Mouse (Mus musculus): ENCODE measurements at regions not wholly inside any gene's neighbourhood (a gene's known extent, or its start where the extent isn't known, plus 50 kb on each side); places are given as distances from the start of the nearest gene placed in this dataset.
A peak's percentile ranks its signal among the peaks of the same experiment; 100 is the strongest.

DNA sequence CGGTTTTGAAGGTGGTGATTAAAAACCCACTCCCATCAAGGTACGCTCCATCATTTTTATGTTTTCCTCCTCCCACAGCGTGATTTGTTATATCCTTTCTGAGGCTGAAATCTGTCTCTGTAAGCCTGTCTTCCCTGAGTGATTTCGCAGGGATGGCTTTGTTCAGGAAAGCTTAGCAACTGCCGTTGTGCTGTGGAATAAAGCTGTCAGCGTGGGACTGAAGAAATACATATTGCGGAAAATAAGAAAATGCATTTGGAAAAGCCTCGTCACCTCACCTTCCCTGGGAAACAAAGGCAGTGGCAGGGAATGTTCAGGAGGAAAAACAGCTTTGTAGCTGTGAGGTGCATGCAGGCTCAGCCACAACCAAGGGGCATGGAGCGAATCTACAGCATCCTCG lies 310.0 kb upstream of the Id4 start:
- H3K27ac ChIP-seq, result no peak overlapping the region
- no peaks in the 10 kb centered on the region for H3K27me3 ChIP-seq (ENCODE audit: insufficient read depth, low read length)
- no peak overlapping the region for H3K4me3 ChIP-seq (replicated peaks; ENCODE audit: low read depth, low read length)
- no peaks in the 10 kb centered on the region for H3K9me3 ChIP-seq (replicated peaks; ENCODE audit: low read length)
- 39% methylated on average over 10 of the region's 10 CpGs for WGBS
- DNase-seq (ENCODE audit: low spot score) (peak; percentile 43), ATAC-seq (replicated peaks; ENCODE audit: low FRiP score, low read depth) (no peak)
- no peak overlapping the region for H3K4me2 ChIP-seq (ENCODE audit: low read length)
- H3K36me3 ChIP-seq (ENCODE audit: insufficient read depth, low read length), result no peaks in the 10 kb centered on the region
- no peaks in the 10 kb centered on the region for H3K4me1 ChIP-seq (replicated peaks; ENCODE audit: insufficient read depth, low read length)
- no peak for TF ChIP-seq CTCF (IDR thresholded peaks at IDR 0.05; ENCODE audit: low read depth)
- H3K9ac ChIP-seq (ENCODE audit: low read depth, low read length), result no peak overlapping the region

DNA sequence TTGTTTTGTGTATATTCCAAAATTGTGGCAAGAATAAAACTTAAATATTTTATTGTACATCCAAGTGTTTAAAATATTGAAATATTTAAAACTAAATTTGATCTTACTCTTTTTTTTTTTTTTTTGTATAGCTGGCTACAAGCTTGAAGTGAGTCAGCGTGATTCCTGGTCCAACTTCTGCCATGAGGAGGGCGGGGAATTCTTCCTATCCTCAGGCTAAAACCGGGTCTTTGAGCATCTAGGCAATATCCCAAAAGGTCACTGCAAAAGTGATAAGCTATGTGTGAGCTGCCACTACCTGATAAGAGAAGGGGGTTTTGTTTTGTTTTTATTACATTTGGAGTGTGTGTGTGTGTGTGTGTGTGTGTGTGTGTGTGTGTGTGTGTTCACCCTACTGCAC lies 308.1 kb upstream of the Id4 start:
- ATAC-seq (replicated peaks; ENCODE audit: low FRiP score, low read depth) (no peak), DNase-seq (ENCODE audit: low spot score) (no peak)
- Histone ChIP-seq H3K4me3 (replicated peaks; ENCODE audit: low read depth, low read length) (no peak overlapping the region), H3K4me2 (ENCODE audit: low read length) (no peak overlapping the region), H3K27me3 (ENCODE audit: insufficient read depth, low read length) (no peaks in the 10 kb centered on the region), H3K9ac (ENCODE audit: low read depth, low read length) (no peak overlapping the region), H3K9me3 (replicated peaks; ENCODE audit: low read length) (no peaks in the 10 kb centered on the region), H3K36me3 (ENCODE audit: insufficient read depth, low read length) (no peaks in the 10 kb centered on the region), H3K4me1 (replicated peaks; ENCODE audit: insufficient read depth, low read length) (no peaks in the 10 kb centered on the region), H3K27ac (no peak overlapping the region)
- no peak for TF ChIP-seq CTCF (IDR thresholded peaks at IDR 0.05; ENCODE audit: low read depth)
- WGBS, result 65% methylated on average over 3 of the region's 3 CpGs

DNA sequence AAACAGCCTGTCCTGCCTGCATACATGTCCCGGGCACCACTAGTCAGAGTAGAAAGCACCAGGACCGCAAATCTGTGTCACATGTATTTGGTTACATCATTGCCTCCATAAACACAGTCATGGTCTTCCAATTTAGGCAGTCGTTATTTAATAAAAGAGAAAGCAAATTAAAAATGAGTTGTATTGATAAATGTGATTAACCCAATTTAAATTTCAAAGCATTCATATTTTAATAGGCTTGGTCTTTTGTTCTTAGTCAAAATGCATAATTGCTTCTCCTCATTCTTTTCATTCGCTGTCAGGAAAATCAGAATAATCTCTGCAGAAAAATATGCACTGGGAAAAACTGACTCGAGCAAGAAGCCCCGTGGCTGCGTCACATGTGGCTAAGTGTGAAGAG lies 307.3 kb upstream of the Id4 start:
- Histone ChIP-seq H3K4me1 (replicated peaks; ENCODE audit: insufficient read depth, low read length) (no peaks in the 10 kb centered on the region), H3K36me3 (ENCODE audit: insufficient read depth, low read length) (no peaks in the 10 kb centered on the region), H3K27ac (no peak overlapping the region), H3K9ac (ENCODE audit: low read depth, low read length) (no peak overlapping the region), H3K4me2 (ENCODE audit: low read length) (no peak overlapping the region), H3K27me3 (ENCODE audit: insufficient read depth, low read length) (no peaks in the 10 kb centered on the region), H3K9me3 (replicated peaks; ENCODE audit: low read length) (no peaks in the 10 kb centered on the region), H3K4me3 (replicated peaks; ENCODE audit: low read depth, low read length) (no peak overlapping the region)
- ATAC-seq (replicated peaks; ENCODE audit: low FRiP score, low read depth), result no peak
- DNase-seq (ENCODE audit: low spot score), result no peak
- WGBS, result 72% methylated on average over 7 of the region's 7 CpGs
- TF ChIP-seq CTCF (IDR thresholded peaks at IDR 0.05; ENCODE audit: low read depth), result no peak

DNA sequence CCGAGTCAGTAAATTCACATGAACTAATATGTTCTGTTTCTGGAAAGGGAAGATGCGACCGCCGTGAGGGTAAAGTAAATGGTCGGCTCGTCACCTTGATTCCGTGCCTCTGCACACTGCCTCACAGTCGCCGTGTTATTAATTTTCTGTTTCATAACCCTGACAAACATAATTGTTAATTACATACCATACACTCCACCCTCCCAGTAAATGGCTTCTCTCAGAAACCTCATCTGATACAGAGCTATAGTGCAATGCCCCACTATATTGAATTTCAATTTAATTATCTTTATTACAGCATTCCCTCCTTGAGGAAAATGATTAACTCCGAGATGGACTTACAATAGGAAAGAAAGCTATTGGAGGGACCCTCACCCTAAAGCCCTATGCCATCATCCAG lies 305.5 kb upstream of the Id4 start:
- 75% methylated on average over 10 of the region's 10 CpGs for WGBS
- H3K4me2 ChIP-seq (ENCODE audit: low read length), result no peak overlapping the region
- no peak overlapping the region for H3K4me3 ChIP-seq (replicated peaks; ENCODE audit: low read depth, low read length)
- H3K9me3 ChIP-seq (replicated peaks; ENCODE audit: low read length), result no peaks in the 10 kb centered on the region
- TF ChIP-seq CTCF (IDR thresholded peaks at IDR 0.05; ENCODE audit: low read depth), result no peak
- H3K27ac ChIP-seq, result no peak overlapping the region
- ATAC-seq (replicated peaks; ENCODE audit: low FRiP score, low read depth) (no peak), DNase-seq (ENCODE audit: low spot score) (no peak)
- no peaks in the 10 kb centered on the region for H3K27me3 ChIP-seq (ENCODE audit: insufficient read depth, low read length)
- H3K9ac ChIP-seq (ENCODE audit: low read depth, low read length), result no peak overlapping the region
- no peaks in the 10 kb centered on the region for H3K4me1 ChIP-seq (replicated peaks; ENCODE audit: insufficient read depth, low read length)
- H3K36me3 ChIP-seq (ENCODE audit: insufficient read depth, low read length), result no peaks in the 10 kb centered on the region

DNA sequence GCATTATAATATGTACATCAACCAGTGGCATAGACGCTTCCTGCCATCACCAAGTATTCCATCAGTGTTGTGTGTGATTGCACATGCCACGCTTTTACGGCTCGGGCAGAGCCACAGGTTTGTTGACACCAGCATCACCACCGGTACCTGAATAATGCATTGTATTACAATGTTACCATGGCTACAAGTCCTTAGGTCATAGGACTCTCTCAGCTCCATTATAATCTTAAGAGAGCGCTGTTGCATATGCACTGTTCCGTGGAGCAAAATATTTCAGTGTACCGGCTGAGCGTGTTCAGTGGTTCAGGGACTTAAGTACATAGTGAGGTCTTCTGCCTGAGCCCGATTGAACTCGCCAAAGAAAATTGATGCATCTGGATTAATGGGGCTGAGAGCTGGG lies 303.4 kb upstream of the Id4 start:
- TF ChIP-seq CTCF (IDR thresholded peaks at IDR 0.05; ENCODE audit: low read depth), result no peak
- no peaks in the 10 kb centered on the region for H3K27me3 ChIP-seq (ENCODE audit: insufficient read depth, low read length)
- no peaks in the 10 kb centered on the region for H3K36me3 ChIP-seq (ENCODE audit: insufficient read depth, low read length)
- no peak overlapping the region for H3K4me2 ChIP-seq (ENCODE audit: low read length)
- 88% methylated on average over 11 of the region's 11 CpGs for WGBS
- no peak overlapping the region for H3K9ac ChIP-seq (ENCODE audit: low read depth, low read length)
- no peak for ATAC-seq (replicated peaks; ENCODE audit: low FRiP score, low read depth)
- H3K4me3 ChIP-seq (replicated peaks; ENCODE audit: low read depth, low read length), result no peak overlapping the region
- no peaks in the 10 kb centered on the region for H3K9me3 ChIP-seq (replicated peaks; ENCODE audit: low read length)
- no peaks in the 10 kb centered on the region for H3K4me1 ChIP-seq (replicated peaks; ENCODE audit: insufficient read depth, low read length)
- no peak for DNase-seq (ENCODE audit: low spot score)
- H3K27ac ChIP-seq, result no peak overlapping the region

DNA sequence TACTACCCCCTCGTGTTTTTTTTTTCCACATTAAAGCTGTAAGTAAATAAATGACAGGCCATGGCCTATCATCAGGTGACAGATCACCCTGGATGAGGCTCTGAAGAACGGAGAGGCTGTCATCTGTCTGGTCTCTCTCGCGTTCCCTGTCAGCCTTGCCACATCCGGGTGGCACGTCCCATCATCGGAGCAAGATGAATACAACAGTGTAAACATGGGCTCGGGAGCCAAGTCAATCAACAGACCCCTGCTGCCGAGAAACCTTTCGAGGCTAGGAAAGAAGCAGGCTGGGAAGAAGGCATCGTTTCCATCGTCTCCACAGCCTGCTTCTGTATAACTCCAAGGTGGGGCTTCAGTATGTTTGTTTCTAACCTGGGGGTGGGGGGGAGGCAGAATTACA lies 286.8 kb upstream of the Id4 start:
- ATAC-seq (replicated peaks; ENCODE audit: low FRiP score, low read depth), result no peak
- TF ChIP-seq CTCF (IDR thresholded peaks at IDR 0.05; ENCODE audit: low read depth), result no peak
- 34% methylated on average over 12 of the region's 12 CpGs for WGBS

DNA sequence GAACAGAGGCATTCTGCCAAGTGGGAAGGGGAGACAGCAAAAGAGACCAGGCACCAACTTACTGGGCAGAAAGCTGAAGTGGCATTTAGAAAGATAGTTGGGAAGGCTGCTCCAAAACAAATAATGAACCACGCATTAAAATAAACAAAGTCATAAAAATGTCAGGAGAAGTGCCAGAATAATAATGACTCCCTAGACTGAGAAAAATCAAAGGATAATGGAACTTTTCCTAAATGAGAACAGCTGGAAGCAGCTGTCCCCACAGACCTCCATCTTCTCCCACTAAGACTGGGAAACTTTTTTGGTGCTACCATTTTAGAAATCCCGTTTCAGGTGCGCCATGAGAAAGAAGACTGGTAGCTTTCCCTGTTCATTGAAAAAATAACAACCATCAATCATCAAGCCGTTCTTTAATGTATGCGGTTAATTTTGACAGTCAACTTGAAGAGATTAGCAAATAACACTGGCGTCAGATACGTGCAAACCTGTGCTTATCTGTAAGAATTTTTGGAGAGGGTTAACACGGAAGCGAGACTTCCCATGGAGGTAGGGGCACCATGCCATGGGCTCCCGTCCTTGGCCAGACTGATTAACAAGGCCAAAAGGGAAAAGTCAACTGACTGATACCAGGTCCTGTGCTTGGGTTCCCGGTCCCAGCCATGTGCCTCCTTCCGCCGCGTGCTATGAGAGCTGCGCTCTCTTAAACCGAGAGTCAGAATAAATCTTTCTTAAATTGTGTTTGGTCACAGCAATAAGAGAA lies 286.1 kb upstream of the Id4 start:
- WGBS, result 65% methylated on average over 16 of the region's 16 CpGs
- no peak overlapping the region for H3K4me3 ChIP-seq (replicated peaks; ENCODE audit: low read depth, low read length)
- no peak overlapping the region for H3K9ac ChIP-seq (ENCODE audit: low read depth, low read length)
- H3K4me2 ChIP-seq (ENCODE audit: low read length), result peak overlapping the region; percentile 43
- H3K27ac ChIP-seq, result no peak overlapping the region
- no peaks in the 10 kb centered on the region for H3K4me1 ChIP-seq (replicated peaks; ENCODE audit: insufficient read depth, low read length)
- no peaks in the 10 kb centered on the region for H3K9me3 ChIP-seq (replicated peaks; ENCODE audit: low read length)
- DNase-seq (ENCODE audit: low spot score) (peak; percentile 75), ATAC-seq (replicated peaks; ENCODE audit: low FRiP score, low read depth) (no peak)
- H3K27me3 ChIP-seq (ENCODE audit: insufficient read depth, low read length), result no peaks in the 10 kb centered on the region
- no peak for TF ChIP-seq CTCF (IDR thresholded peaks at IDR 0.05; ENCODE audit: low read depth)
- H3K36me3 ChIP-seq (ENCODE audit: insufficient read depth, low read length), result no peaks in the 10 kb centered on the region

More for the DNA sequence above, 286.8 kb upstream of the Id4 start:
- Histone ChIP-seq H3K4me2 (ENCODE audit: low read length) (peak overlapping the region; percentile 43), H3K9me3 (replicated peaks; ENCODE audit: low read length) (no peaks in the 10 kb centered on the region), H3K27ac (no peak overlapping the region), H3K27me3 (ENCODE audit: insufficient read depth, low read length) (no peaks in the 10 kb centered on the region), H3K9ac (ENCODE audit: low read depth, low read length) (no peak overlapping the region), H3K4me1 (replicated peaks; ENCODE audit: insufficient read depth, low read length) (no peaks in the 10 kb centered on the region), H3K36me3 (ENCODE audit: insufficient read depth, low read length) (no peaks in the 10 kb centered on the region), H3K4me3 (replicated peaks; ENCODE audit: low read depth, low read length) (no peak overlapping the region)
- DNase-seq (ENCODE audit: low spot score), result peak; percentile 16
